Mouse (Mus musculus): ENCODE measurements around the gene Capn10. TPM values are rescaled to one million over a fixed set of nuclear protein-coding genes. Genes with fewer than 3 reads are reported as not detected.

Gene Capn10
- total RNA-seq (2021) = 10 to 100 TPM; 16.8 to 22.4 TPM
- long read RNA-seq, experiment 1, transcript Capn10-201 (12 exons, 2,902 nt) = major isoform, 16 of 27 reads
- long read RNA-seq, experiment 1, partial matches to known transcripts = 4 of 27 reads
- long read RNA-seq, experiment 1, other reads (novel, unspliced or antisense) = 2 of 27 reads
- long read RNA-seq, experiment 2, transcript Capn10-201 (12 exons, 2,902 nt) = major isoform, 12 of 20 reads
- long read RNA-seq, experiment 2, partial matches to known transcripts = 3 of 20 reads
- long read RNA-seq, experiment 2, other reads (novel, unspliced or antisense) = 2 of 20 reads

GRCm38 (mm10) chr1:92934182-92934827, at the start of gene Capn10:
Gene Capn10, plus strand, starts transcription at chr1:92934376.
- peak; percentile 93 for DNase-seq

GRCm38 (mm10) chr1:92888901-92889655, 45.1 kb upstream of the Capn10 start:
- DNase-seq = no peak

GRCm38 (mm10) chr1:92892791-92893190, 41.4 kb upstream of the Capn10 start:
- no peak for DNase-seq

DNA sequence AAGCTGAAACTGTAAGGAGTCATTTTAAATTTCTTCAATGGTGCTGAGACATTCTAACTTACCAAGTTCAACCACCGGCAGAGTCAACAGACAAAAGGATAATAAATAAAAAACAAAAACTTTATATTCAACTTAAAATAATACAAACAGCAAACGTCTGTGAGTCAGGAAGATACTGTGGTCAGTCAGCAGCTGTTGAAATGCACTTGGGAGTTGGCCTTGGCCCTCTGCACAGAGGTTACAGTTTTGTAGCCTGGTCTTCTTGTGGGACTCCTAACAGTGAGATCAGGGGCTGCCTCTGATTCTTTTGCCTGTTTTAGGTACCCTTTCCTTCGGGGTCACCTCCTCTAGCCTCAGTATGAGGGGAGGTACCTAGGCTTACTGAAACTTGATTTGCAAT, 40.3 kb upstream of the Capn10 start:
- no peak for DNase-seq

DNA sequence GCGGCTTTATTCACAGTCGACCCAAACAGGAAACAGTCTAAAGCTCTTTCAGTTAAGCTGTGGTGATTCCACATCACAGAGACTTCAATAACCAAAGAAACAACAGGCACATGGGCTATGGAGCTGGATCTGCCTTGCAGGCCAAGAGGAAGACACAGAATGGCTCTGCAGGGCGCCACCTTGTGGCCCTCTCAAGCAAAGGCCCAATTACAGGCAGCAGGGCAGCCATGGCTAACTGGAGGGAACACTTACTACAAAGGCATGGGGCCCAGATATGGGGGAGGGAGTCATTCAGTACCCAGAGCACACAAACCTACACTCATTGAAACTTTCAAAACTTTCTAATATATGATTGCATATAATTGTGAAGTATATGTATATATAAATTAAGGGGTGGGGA, 39.1 kb upstream of the Capn10 start:
- DNase-seq = peak; percentile 85

GRCm38 (mm10) chr1:92902786-92903185, 31.4 kb upstream of the Capn10 start, which contains the start of gene Ankmy1:
Gene Ankmy1, minus strand, starts transcription at chr1:92902906.
- peak; percentile 80 for DNase-seq

DNA sequence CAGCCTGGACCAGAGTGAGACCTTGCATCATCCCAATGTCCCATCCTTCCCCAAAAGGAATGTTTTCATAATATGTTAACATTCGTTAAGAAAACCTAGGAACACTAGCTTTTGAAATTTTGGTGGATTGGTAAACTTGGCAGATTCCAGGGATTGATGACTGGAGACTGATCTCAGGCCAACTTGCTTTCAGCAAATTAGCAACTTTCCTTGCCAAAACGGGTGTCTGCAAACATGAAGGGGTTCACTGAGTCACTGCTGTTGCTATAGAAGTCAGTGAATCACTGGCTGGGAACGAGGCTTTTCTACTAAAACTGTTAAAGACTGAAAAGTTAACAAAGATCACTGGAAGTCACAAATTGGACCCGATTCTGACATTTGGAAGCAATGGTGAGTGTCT, 30.5 kb upstream of the Capn10 start:
- DNase-seq = no peak

DNA sequence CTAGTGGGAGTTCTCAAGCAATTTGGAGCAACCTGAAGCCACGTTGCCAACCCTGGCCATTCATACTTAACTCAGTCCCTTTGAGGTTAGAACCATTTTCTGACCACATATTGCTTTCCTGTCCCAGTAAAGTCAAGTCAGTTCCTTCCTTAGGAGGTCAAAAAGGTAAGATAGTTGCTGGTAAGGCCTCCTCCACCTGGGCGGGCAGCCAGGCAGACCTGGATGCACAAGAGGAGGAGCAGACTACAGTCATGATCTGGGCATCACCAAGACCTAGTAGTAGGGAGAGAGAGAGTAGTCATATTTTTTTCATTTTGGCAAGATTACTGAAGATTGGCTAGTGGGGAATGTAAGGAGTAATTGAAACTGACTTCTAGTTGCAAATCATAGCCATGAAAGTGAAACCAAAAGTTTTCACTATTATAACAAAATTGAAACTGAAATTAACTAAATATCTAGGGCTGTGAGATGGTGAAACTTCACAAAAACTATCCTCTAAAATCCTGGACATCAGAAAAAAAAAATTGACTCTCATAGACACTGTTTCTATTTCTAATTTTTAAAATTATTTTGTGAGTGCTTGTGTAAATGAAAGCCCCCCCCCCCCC, 28.4 kb upstream of the Capn10 start:
- DNase-seq = no peak

DNA sequence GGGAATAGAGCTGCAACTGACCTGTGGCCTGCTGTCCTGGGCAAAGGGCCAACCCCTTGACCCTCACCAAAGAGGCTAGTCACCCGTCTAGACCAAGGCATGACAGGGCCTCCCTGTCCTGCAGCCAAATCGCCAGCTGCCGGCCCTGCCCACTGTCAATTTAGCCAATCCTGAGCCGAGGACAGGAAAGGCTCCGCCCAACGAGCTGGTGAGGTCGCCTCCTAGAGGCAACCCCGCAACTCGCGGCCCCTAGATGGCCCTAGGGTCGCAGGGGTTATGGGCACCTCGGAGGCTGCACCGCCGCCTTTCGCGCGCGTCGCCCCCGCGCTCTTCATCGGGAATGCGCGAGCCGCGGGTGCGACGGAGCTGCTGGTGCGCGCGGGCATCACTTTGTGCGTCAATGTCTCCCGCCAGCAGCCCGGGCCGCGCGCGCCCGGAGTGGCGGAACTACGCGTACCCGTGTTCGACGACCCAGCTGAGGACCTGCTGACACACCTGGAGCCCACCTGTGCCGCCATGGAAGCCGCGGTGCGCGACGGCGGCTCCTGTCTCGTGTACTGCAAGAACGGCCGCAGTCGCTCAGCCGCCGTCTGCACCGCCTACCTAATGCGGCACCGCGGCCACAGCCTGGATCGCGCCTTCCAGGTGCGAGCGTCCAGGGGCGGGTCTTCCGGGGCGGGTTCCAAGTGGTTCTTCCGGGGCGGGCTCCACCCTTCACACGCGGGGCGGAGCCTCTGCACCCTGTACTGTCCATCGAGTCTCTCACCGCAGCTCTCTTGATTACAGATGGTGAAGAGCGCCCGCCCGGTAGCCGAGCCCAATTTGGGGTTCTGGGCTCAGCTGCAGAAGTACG, 27.2 kb upstream of the Capn10 start, which contains the start of gene Dusp28:
Gene Dusp28, plus strand, starts transcription at position 203 of the 853 bp plus-strand sequence.
- DNase-seq = peak; percentile 93

DNA sequence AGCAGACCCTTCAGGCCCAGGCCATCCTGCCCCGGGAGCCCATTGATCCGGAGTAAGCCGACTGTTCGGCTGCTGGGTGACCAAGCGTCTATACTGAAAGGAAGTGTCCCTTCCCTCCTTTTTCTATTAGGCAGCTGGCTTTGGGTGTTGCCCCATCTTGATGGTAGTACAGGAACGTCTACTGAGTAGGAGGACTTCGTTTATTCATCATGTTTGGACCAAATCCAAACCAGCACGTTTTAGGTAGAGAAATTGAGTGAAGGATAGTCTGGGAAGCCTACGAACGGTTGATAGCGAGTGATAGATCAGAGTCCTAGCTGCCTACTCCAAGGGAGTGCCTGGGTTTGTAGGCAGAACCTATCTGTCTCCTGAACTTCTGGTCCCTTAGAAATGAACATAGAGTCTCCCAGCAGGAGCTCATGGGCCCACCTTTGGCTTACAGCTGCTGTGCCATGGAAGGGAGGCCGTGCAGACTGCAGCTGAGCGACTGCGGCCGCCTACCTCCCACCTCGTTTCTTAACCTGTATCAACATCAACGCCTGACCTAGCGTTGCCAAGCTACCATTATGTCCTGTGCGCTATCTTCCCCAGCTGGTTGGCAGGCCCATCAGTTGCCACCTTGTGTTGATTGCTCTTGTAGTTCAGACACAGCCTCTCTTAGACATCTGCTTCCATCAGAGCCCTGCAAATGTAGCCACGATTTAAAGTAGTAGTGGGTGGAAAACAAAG, 26.4 kb upstream of the Capn10 start:
- no peak for DNase-seq

- DNase-seq = no peak
Observed at GRCm38 (mm10) chr1:92908664-92909063, 25.5 kb upstream of the Capn10 start.

DNA sequence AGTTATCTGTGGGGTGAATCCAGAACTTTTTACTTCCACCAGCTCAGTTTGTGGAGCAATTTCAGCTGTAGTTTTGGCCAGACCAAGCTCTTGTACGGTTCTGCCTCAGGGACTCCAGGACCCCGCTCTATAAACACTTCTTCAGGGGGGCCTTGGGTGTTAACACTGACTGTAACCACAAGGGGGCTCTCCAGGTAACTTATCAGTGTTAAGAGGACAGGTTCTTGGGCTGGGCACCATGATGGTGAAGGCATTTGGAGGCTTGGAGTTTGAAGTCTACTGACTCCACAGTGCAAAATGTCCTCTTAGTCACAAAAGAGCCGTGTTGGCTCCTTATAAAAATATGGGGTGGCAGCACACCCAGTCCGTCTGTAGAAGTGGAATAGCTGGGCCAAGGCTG, 25.1 kb upstream of the Capn10 start:
- DNase-seq = no peak

DNA sequence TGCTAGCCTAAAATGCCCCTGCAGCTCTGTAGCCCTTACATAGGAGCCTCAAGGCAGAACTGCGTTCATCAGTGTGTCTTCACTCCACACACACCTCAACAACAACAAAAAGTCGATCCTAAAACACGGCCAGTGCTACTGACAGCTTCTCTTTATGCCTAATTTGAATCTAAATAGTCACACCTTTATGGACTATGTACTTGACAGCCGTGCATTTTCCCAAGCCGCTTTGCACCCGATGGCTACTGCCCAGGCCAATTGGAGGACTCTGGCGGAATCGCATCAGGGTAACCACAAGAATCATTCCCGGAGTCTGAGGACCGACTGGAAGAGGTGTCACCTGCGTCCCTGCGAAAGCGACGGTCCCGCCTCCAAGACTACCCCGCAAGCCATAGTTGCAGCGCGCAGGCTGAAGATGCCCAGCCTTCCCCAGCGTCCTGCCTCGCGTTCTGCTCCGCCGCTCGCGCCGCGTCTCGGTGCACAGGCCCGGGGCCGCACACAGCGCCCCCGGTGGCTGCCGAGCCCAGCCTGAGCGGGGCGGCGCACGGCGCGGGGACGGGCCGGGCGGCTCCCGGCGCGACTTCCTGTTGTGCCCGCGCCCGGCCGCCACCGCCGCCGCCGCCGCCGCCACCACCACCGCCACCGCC, 23.8 kb upstream of the Capn10 start, which contains the start of gene Rnpepl1:
Gene Rnpepl1, plus strand, starts transcription at position 545 of the 647 bp plus-strand sequence.
- peak; percentile 87 for DNase-seq

GRCm38 (mm10) chr1:92910925-92911720, 23.1 kb upstream of the Capn10 start:
- peak; percentile 76 for DNase-seq

DNA sequence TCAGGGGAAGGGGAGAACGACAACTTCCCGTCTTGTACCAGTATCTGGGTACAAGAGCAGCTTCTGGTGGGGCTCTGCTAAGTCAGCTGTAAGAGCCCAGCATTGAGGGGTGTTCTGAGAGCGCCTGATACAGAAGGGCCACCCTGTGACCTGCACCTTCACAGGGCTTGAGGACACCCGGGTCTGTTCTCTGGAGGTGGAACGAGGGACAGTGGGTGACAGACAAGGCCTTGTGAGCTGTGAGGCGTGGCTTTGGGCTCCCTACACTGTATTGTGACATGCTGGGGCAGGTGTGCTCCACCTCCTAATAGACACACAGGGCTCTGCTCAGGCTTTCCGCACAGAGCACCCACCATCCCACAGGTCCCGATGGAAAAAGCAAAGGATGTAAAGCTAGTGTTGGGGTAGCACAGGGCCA, 22.4 kb upstream of the Capn10 start:
- no peak for DNase-seq

GRCm38 (mm10) chr1:92912286-92912685, 21.9 kb upstream of the Capn10 start:
- no peak for DNase-seq

DNA sequence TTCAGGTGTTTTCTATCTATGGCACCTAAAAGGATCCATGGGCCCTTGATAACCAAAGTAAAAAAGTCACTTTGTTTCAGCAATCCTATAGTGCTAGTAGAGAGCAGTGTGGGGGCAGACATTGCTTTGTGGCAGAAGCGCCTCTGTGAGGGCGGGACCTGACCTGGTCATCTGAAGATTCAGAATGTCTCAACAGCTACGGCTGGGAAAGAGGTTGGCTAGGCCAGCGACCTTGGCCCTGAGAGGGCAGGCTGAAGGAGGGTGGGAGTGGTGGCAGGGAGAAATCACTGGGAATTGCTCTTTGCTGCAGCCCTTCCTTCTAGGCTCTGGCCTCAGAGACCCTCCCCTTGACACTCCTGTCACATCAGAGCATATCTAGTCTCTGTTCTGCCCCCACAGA, 19.9 kb upstream of the Capn10 start:
- DNase-seq = no peak

- no peak for DNase-seq
Observed at GRCm38 (mm10) chr1:92914993-92915392, 19.2 kb upstream of the Capn10 start.

GRCm38 (mm10) chr1:92916725-92917124, 17.5 kb upstream of the Capn10 start:
- DNase-seq = no peak

Measured in adrenal gland, postnatal 10 days (tissue).